Mouse (Mus musculus): ENCODE measurements around the gene Krtap4-9. TPM values are rescaled to one million over a fixed set of nuclear protein-coding genes. Genes with fewer than 3 reads are reported as not detected.
"Not testable (repeated sequence)": the region's sequence is repeated elsewhere in the genome, so short reads cannot be mapped to it uniquely, and the experiment has no call there.

Krtap4-9 gene
- not detected in 2 replicates for polyA plus RNA-seq (2014; fragmentation: Nextera tagmentation; extraction: Ambion mirVana)

GRCm38 (mm10) chr11:99784900-99785299 is at the start of gene Krtap4-9:
Gene Krtap4-9, plus strand, starts transcription at chr11:99785200.
- not testable (repeated sequence) for H3K9ac ChIP-seq (ENCODE audit: low read length); H3K27ac ChIP-seq (ENCODE audit: low read depth, low read length); H3K36me3 ChIP-seq (ENCODE audit: control insufficient read depth, insufficient read depth, low read length); H3K9me3 ChIP-seq (ENCODE audit: control insufficient read depth, low read length); H3K27me3 ChIP-seq (ENCODE audit: control insufficient read depth, insufficient read depth, low read length); DNase-seq (ENCODE audit: low spot score); H3K4me3 ChIP-seq (ENCODE audit: low read depth, low read length); H3K4me1 ChIP-seq (replicated peaks; ENCODE audit: control insufficient read depth, insufficient read depth, low read length); H3K4me2 ChIP-seq (ENCODE audit: low read depth, low read length, severe bottlenecking); ATAC-seq (replicated peaks; ENCODE audit: low FRiP score)

DNA sequence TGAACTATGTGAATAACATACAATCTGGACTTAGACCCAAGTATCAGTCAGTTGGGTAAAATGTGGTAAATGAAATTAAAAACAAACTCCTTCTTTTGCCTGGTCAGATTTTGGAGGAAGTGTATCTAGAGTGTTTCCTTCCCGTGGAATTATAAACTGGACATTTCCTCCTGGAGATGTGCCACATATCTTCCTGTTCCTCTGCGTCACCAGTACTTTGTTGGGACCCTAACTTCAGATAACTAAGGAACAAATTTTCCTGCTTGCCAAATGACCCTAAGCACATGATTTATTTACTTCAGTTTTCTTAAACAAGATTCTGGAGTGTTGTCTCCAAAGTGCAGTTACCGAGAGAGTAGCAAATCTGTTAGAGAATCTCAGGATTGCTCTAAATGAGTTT is 41.0 kb upstream of the Krtap4-9 start:
- H3K4me1 ChIP-seq (replicated peaks; ENCODE audit: control insufficient read depth, insufficient read depth, low read length): no peaks in the 10 kb centered on the region
- H3K4me3 ChIP-seq (ENCODE audit: low read depth, low read length): no peak overlapping the region
- DNase-seq (ENCODE audit: low spot score) (no peak), ATAC-seq (replicated peaks; ENCODE audit: low FRiP score) (no peak)
- 88% methylated on average over 3 of the region's 3 CpGs for WGBS
- no peak overlapping the region for H3K9ac ChIP-seq (ENCODE audit: low read length)
- H3K4me2 ChIP-seq (ENCODE audit: low read depth, low read length, severe bottlenecking): no peak overlapping the region
- H3K27me3 ChIP-seq (ENCODE audit: control insufficient read depth, insufficient read depth, low read length): no peaks in the 10 kb centered on the region
- no peaks in the 10 kb centered on the region for H3K9me3 ChIP-seq (ENCODE audit: control insufficient read depth, low read length)
- no peak overlapping the region for H3K27ac ChIP-seq (ENCODE audit: low read depth, low read length)
- no peaks in the 10 kb centered on the region for H3K36me3 ChIP-seq (ENCODE audit: control insufficient read depth, insufficient read depth, low read length)

DNA sequence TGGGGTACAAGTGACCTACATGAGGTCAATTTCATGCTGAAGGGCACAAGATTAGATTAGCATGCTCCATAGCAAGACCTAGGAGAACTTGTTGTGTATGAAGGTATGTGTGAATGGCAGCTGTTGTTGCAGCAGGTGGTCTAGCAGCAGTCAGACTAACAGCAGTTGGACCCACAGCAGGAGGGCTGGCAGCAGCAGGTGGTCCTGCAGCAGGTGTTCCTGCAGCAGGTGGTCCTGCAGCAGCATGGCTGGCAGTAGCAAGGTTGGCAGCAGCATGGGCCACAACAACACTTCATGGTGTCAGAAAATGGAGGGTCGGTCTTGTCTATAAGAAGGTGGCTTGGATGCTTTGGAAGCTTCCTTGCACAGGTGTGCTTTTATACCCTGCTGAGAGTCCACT is 26.1 kb upstream of the Krtap4-9 start:
- Histone ChIP-seq H3K27ac (ENCODE audit: low read depth, low read length) (no peak overlapping the region), H3K4me3 (ENCODE audit: low read depth, low read length) (no peak overlapping the region), H3K36me3 (ENCODE audit: control insufficient read depth, insufficient read depth, low read length) (no peaks in the 10 kb centered on the region), H3K4me2 (ENCODE audit: low read depth, low read length, severe bottlenecking) (no peak overlapping the region), H3K9ac (ENCODE audit: low read length) (no peak overlapping the region), H3K9me3 (ENCODE audit: control insufficient read depth, low read length) (no peaks in the 10 kb centered on the region), H3K27me3 (ENCODE audit: control insufficient read depth, insufficient read depth, low read length) (no peaks in the 10 kb centered on the region), H3K4me1 (replicated peaks; ENCODE audit: control insufficient read depth, insufficient read depth, low read length) (no peaks in the 10 kb centered on the region)
- ATAC-seq (replicated peaks; ENCODE audit: low FRiP score) (no peak), DNase-seq (ENCODE audit: low spot score) (peak; percentile 49)
- 90% methylated on average over 1 of the region's 1 CpGs for whole genome bisulfite sequencing

- Histone ChIP-seq H3K4me3 (ENCODE audit: low read depth, low read length) (no peak overlapping the region), H3K27ac (ENCODE audit: low read depth, low read length) (no peak overlapping the region), H3K4me1 (replicated peaks; ENCODE audit: control insufficient read depth, insufficient read depth, low read length) (no peaks in the 10 kb centered on the region), H3K4me2 (ENCODE audit: low read depth, low read length, severe bottlenecking) (no peak overlapping the region), H3K9me3 (ENCODE audit: control insufficient read depth, low read length) (no peaks in the 10 kb centered on the region), H3K27me3 (ENCODE audit: control insufficient read depth, insufficient read depth, low read length) (no peaks in the 10 kb centered on the region), H3K36me3 (ENCODE audit: control insufficient read depth, insufficient read depth, low read length) (no peaks in the 10 kb centered on the region), H3K9ac (ENCODE audit: low read length) (no peak overlapping the region)
- ATAC-seq (replicated peaks; ENCODE audit: low FRiP score) (no peak), DNase-seq (ENCODE audit: low spot score) (no peak)
- 83% methylated on average over 2 of the region's 2 CpGs for WGBS
These were observed 16.6 kb upstream of the Krtap4-9 start for GRCm38 (mm10) chr11:99768410-99768809.

- H3K27me3 ChIP-seq (ENCODE audit: control insufficient read depth, insufficient read depth, low read length); H3K4me3 ChIP-seq (ENCODE audit: low read depth, low read length); H3K9me3 ChIP-seq (ENCODE audit: control insufficient read depth, low read length); DNase-seq (ENCODE audit: low spot score); H3K27ac ChIP-seq (ENCODE audit: low read depth, low read length); H3K9ac ChIP-seq (ENCODE audit: low read length); ATAC-seq (replicated peaks; ENCODE audit: low FRiP score); H3K4me1 ChIP-seq (replicated peaks; ENCODE audit: control insufficient read depth, insufficient read depth, low read length); H3K4me2 ChIP-seq (ENCODE audit: low read depth, low read length, severe bottlenecking); H3K36me3 ChIP-seq (ENCODE audit: control insufficient read depth, insufficient read depth, low read length): not testable (repeated sequence)
These were observed 12.2 kb upstream of the Krtap4-9 start, which contains the start of gene Gm11595 for GRCm38 (mm10) chr11:99772813-99773212. Gene Gm11595, minus strand, starts transcription at chr11:99772913.

- Histone ChIP-seq H3K4me3 (ENCODE audit: low read depth, low read length) (no peak overlapping the region), H3K27me3 (ENCODE audit: control insufficient read depth, insufficient read depth, low read length) (no peaks in the 10 kb centered on the region), H3K9ac (ENCODE audit: low read length) (no peak overlapping the region), H3K4me1 (replicated peaks; ENCODE audit: control insufficient read depth, insufficient read depth, low read length) (no peaks in the 10 kb centered on the region), H3K9me3 (ENCODE audit: control insufficient read depth, low read length) (no peaks in the 10 kb centered on the region), H3K4me2 (ENCODE audit: low read depth, low read length, severe bottlenecking) (no peak overlapping the region), H3K36me3 (ENCODE audit: control insufficient read depth, insufficient read depth, low read length) (no peaks in the 10 kb centered on the region), H3K27ac (ENCODE audit: low read depth, low read length) (no peak overlapping the region)
- DNase-seq (ENCODE audit: low spot score) (no peak), ATAC-seq (replicated peaks; ENCODE audit: low FRiP score) (no peak)
- WGBS: 51% methylated on average over 7 of the region's 7 CpGs
These were observed 6.6 kb upstream of the Krtap4-9 start for GRCm38 (mm10) chr11:99778401-99778800.

- Histone ChIP-seq H3K27me3 (ENCODE audit: control insufficient read depth, insufficient read depth, low read length) (no peaks in the 10 kb centered on the region), H3K9ac (ENCODE audit: low read length) (no peak within 1 kb of the TSS), H3K9me3 (ENCODE audit: control insufficient read depth, low read length) (no peaks in the 10 kb centered on the region), H3K27ac (ENCODE audit: low read depth, low read length) (no peak within 1 kb of the TSS), H3K36me3 (ENCODE audit: control insufficient read depth, insufficient read depth, low read length) (no peaks in the 10 kb centered on the region), H3K4me1 (replicated peaks; ENCODE audit: control insufficient read depth, insufficient read depth, low read length) (no peaks in the 10 kb centered on the region), H3K4me2 (ENCODE audit: low read depth, low read length, severe bottlenecking) (no peak within 1 kb of the TSS), H3K4me3 (ENCODE audit: low read depth, low read length) (no peak within 1 kb of the TSS)
- ATAC-seq (replicated peaks; ENCODE audit: low FRiP score) (no peak), DNase-seq (ENCODE audit: low spot score) (no peak)
- 88% methylated on average over 2 of the region's 2 CpGs for WGBS
These were observed 4.4 kb upstream of the Krtap4-9 start, which contains the start of gene Krtap4-8 for GRCm38 (mm10) chr11:99780604-99781003. Gene Krtap4-8, minus strand, starts transcription at chr11:99780704.

- ATAC-seq (replicated peaks; ENCODE audit: low FRiP score) (no peak), DNase-seq (ENCODE audit: low spot score) (no peak)
- Histone ChIP-seq H3K27ac (ENCODE audit: low read depth, low read length) (no peak within 1 kb of the TSS), H3K4me1 (replicated peaks; ENCODE audit: control insufficient read depth, insufficient read depth, low read length) (no peaks in the 10 kb centered on the region), H3K36me3 (ENCODE audit: control insufficient read depth, insufficient read depth, low read length) (no peaks in the 10 kb centered on the region), H3K4me3 (ENCODE audit: low read depth, low read length) (no peak within 1 kb of the TSS), H3K4me2 (ENCODE audit: low read depth, low read length, severe bottlenecking) (no peak within 1 kb of the TSS), H3K27me3 (ENCODE audit: control insufficient read depth, insufficient read depth, low read length) (no peaks in the 10 kb centered on the region), H3K9ac (ENCODE audit: low read length) (no peak within 1 kb of the TSS), H3K9me3 (ENCODE audit: control insufficient read depth, low read length) (no peaks in the 10 kb centered on the region)
- WGBS: 80% methylated on average over 2 of the region's 2 CpGs
These were observed 8.4 kb downstream of the Krtap4-9 start, which contains the start of gene Gm11596 for GRCm38 (mm10) chr11:99793367-99793766. Gene Gm11596, minus strand, starts transcription at chr11:99793467.

GRCm38 (mm10) chr11:99798832-99799231 is 13.8 kb downstream of the Krtap4-9 start, which contains the start of gene Gm11569:
Gene Gm11569, minus strand, starts transcription at chr11:99798932.
- H3K27me3 ChIP-seq (ENCODE audit: control insufficient read depth, insufficient read depth, low read length); H3K27ac ChIP-seq (ENCODE audit: low read depth, low read length); ATAC-seq (replicated peaks; ENCODE audit: low FRiP score); H3K4me2 ChIP-seq (ENCODE audit: low read depth, low read length, severe bottlenecking); H3K36me3 ChIP-seq (ENCODE audit: control insufficient read depth, insufficient read depth, low read length); H3K4me1 ChIP-seq (replicated peaks; ENCODE audit: control insufficient read depth, insufficient read depth, low read length); H3K9ac ChIP-seq (ENCODE audit: low read length); DNase-seq (ENCODE audit: low spot score); H3K4me3 ChIP-seq (ENCODE audit: low read depth, low read length); H3K9me3 ChIP-seq (ENCODE audit: control insufficient read depth, low read length): not testable (repeated sequence)
- no CpG with 5 or more reads among the region's 1 CpGs for WGBS
